Mouse (Mus musculus) lung, postnatal 4 days (tissue): ENCODE measurements around the gene Fbln1.
A peak's percentile ranks its signal among the peaks of the same experiment; 100 is the strongest.
"Not testable (repeated sequence)": the region's sequence is repeated elsewhere in the genome, so short reads cannot be mapped to it uniquely, and the experiment has no call there.

Experiments used
- DNase-seq, 2 experiments: peaks; one replicate each; pipeline ENCODE4 v3.0.0; 2021

Gene Fbln1

GRCm38 (mm10) chr15:85298167-85298781, 92.5 kb downstream of the Fbln1 start:
- DNase-seq: peak in 1 of 2 experiments; percentile 54

GRCm38 (mm10) chr15:85298946-85299345, 93.2 kb downstream of the Fbln1 start:
- DNase-seq: no peak

GRCm38 (mm10) chr15:85303241-85303640, 97.5 kb downstream of the Fbln1 start:
- no peak for DNase-seq

GRCm38 (mm10) chr15:85303976-85304375, 98.2 kb downstream of the Fbln1 start:
- no peak for DNase-seq

GRCm38 (mm10) chr15:85307061-85307660, 101.4 kb downstream of the Fbln1 start:
- no peak for DNase-seq

- no peak for DNase-seq
Observed at GRCm38 (mm10) chr15:85311058-85311657, 105.4 kb downstream of the Fbln1 start.

- DNase-seq: peak; percentile 78 to 85
Observed at GRCm38 (mm10) chr15:85315378-85316025, 109.8 kb downstream of the Fbln1 start.

- DNase-seq: peak in 1 of 2 experiments; percentile 49
Observed at GRCm38 (mm10) chr15:85316342-85317140, 110.8 kb downstream of the Fbln1 start.

GRCm38 (mm10) chr15:85319924-85320668, 114.3 kb downstream of the Fbln1 start:
- no peak for DNase-seq

- DNase-seq: no peak
Observed at GRCm38 (mm10) chr15:85323214-85323613, 117.5 kb downstream of the Fbln1 start.

- no peak for DNase-seq
Observed at GRCm38 (mm10) chr15:85324426-85324825, 118.7 kb downstream of the Fbln1 start.

- no peak for DNase-seq
Observed at GRCm38 (mm10) chr15:85327808-85328207, 122.1 kb downstream of the Fbln1 start.

GRCm38 (mm10) chr15:85328455-85328854, 122.7 kb downstream of the Fbln1 start:
- DNase-seq: not testable (repeated sequence)

- DNase-seq: no peak
Observed at GRCm38 (mm10) chr15:85329096-85329495, 123.3 kb downstream of the Fbln1 start.

- no peak for DNase-seq
Observed at GRCm38 (mm10) chr15:85330024-85330423, 124.3 kb downstream of the Fbln1 start.

- not testable (repeated sequence) for DNase-seq
Observed at GRCm38 (mm10) chr15:85333511-85333910, 127.8 kb downstream of the Fbln1 start.

GRCm38 (mm10) chr15:85334234-85334633, 128.5 kb downstream of the Fbln1 start:
- no peak for DNase-seq

GRCm38 (mm10) chr15:85335671-85336300, 130.0 kb downstream of the Fbln1 start, which contains the start of gene Atxn10:
Atxn10 (plus strand) TSS chr15:85336245.
- peak in 1 of 2 experiments; percentile 29 for DNase-seq
